Mouse (Mus musculus) midbrain, postnatal 0 days (tissue): ENCODE data around the gene Sox4. TPM values are rescaled to one million over a fixed set of nuclear protein-coding genes. Genes with fewer than 3 reads are reported as not detected.

Experiments
- ATAC-seq: fragments of 200-750 bp; cut with Nextera tagmentation; 2 replicates; pipeline ENCODE4 v1.8.0; 2017; ENCODE audit warnings: moderate number of reproducible peaks, mild to moderate bottlenecking, moderate TSS enrichment, moderate library complexity; ENCODE audit not compliant: low FRiP score
- DNase-seq: peaks from one replicate; pipeline ENCODE4 v3.0.0-alpha.2; 2015; ENCODE audit warnings: low spot score
- H3K27ac ChIP-seq: fragments of 300-500 bp; sonication (generic); 2 replicates; pipeline ENCODE4 v1.5.1; 2014; ENCODE audit warnings: low read depth, mild to moderate bottlenecking, low read length, mixed read lengths
- H3K27me3 ChIP-seq: fragments of 300-500 bp; sonication (generic); 2 replicates; pipeline ENCODE4 v1.6.1; 2014; ENCODE audit warnings: low read length, control low read depth, mixed read lengths; ENCODE audit not compliant: insufficient read depth
- H3K36me3 ChIP-seq: fragments of 300-500 bp; sonication (generic); 2 replicates; pipeline ENCODE4 v1.6.1; 2014; ENCODE audit warnings: low read length, control low read depth, mixed read lengths; ENCODE audit not compliant: insufficient read depth
- H3K4me1 ChIP-seq: fragments of 300-500 bp; sonication (generic); 2 replicates; pipeline ENCODE4 v1.6.1; 2014; ENCODE audit warnings: mild to moderate bottlenecking, control low read depth, antibody characterized with exemption, low read length, mixed read lengths; ENCODE audit not compliant: insufficient read depth
- H3K4me2 ChIP-seq: fragments of 300-500 bp; sonication (generic); 2 replicates; pipeline ENCODE4 v1.6.1; 2014; ENCODE audit warnings: low read depth, mild to moderate bottlenecking, low read length, mixed read lengths; ENCODE audit not compliant: poor library complexity, severe bottlenecking
- H3K4me3 ChIP-seq: fragments of 300-500 bp; sonication (generic); 2 replicates; pipeline ENCODE4 v1.5.1; 2014; ENCODE audit warnings: low read depth, mild to moderate bottlenecking, low read length, moderate library complexity
- H3K9ac ChIP-seq: fragments of 300-500 bp; sonication (generic); replicated peaks from 2 replicates; pipeline ENCODE4 v1.6.1; 2014; ENCODE audit warnings: mild to moderate bottlenecking, low read length, moderate library complexity, mixed read lengths; ENCODE audit not compliant: poor library complexity, severe bottlenecking
- H3K9me3 ChIP-seq: fragments of 300-500 bp; sonication (generic); 2 replicates; pipeline ENCODE4 v1.6.1; 2016; ENCODE audit warnings: low read length, control low read depth
- CTCF ChIP-seq: IDR thresholded peaks from 2 replicates; pipeline ENCODE4 v1.5.1; 2016; ENCODE audit warnings: antibody characterized with exemption, mild to moderate bottlenecking
- WGBS: fragments of 180-500 bp; shearing (Covaris S2); extraction: QIAGEN DNeasy Blood & Tissue Kit; methylation state at CpG from one replicate; pipeline ENCODE4 v1.1.7; 2014; 5-methylcytosine and 5-hydroxymethylcytosine counted together
- polyA plus RNA-seq: library from polyadenylated mRNA; unstranded; fragments of >200 nt; fragmentation: Nextera tagmentation; extraction: Ambion mirVana; gene quantifications from 2 replicates; pipeline ENCODE4 v1.2.1, GENCODE M21; 2015
- total RNA-seq: library from RNA; depleted of rRNA; stranded (reverse); fragments of >200 nt; gene quantifications from 2 replicates; pipeline ENCODE4 v1.2.3, GENCODE M21; 2014

The Sox4 gene
- total and polyA plus RNA-seq, 2 experiments from 2014 or later: 135 to 169 TPM

DNA sequence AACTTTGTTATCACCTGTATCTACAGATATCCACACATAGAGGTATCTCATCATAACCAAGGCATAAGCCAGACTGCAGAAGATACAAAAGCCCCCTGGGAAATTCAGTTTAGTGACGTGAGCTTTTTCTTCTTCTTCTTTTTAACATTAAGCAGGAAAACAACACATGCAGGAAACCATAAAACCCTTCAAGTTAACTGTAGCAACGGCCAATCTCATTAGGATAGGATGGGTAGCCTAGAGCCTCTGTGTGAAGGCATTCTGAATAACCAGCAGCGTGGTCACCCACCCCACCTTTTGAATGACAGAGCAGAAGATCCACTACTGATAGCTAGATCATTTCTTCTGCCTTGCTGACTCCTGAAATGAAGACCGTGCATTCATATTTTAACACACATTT, 10.6 kb downstream of the Sox4 start:
- no peak for TF ChIP-seq CTCF
- H3K4me1 ChIP-seq: peaks cover 3% of the 10 kb centered on the region; the same call in 1 of the 2 replicates
- no peak overlapping the region for H3K4me3 ChIP-seq
- H3K9ac ChIP-seq: no peak overlapping the region
- ATAC-seq: no peak
- no peak for DNase-seq
- 71% methylated on average over 4 of the region's 4 CpGs for WGBS
- no peaks in the 10 kb centered on the region for H3K9me3 ChIP-seq
- no peak overlapping the region for H3K27ac ChIP-seq
- no peaks in the 10 kb centered on the region for H3K36me3 ChIP-seq
- no peaks in the 10 kb centered on the region for H3K27me3 ChIP-seq
- H3K4me2 ChIP-seq: no peak overlapping the region

DNA sequence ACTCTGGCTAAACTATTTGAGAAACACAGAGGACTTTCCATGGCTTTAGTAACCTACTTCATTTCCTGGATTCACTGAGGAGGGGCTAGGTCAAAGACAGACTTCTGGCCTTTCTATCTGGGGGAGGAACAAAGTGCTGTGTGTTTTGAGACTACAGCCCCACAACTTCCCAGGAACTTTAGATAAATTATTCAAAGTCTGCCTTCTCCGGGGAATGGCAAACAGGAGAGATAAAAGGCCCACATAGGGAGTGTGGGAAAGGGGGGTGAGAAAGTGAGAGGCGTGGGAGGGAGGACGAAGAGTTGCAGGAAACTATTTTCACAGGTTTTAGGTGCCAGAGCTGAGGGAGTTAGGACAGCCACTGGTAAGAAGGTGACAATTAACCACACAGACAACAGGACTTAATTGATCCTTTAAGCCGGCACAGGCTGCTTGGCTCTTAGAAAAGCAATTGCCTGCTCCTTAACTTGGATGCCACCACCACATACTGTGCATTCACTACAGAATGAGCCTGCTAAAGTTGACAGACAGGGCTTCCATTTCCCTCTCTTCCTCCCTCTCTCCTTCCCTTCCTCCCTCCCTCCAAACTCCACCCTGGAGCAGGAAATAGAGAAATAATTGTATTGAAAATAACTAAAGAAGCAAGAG, 11.4 kb downstream of the Sox4 start:
- no peaks in the 10 kb centered on the region for H3K4me1 ChIP-seq
- no peaks in the 10 kb centered on the region for H3K9me3 ChIP-seq
- H3K27me3 ChIP-seq: no peaks in the 10 kb centered on the region
- no peaks in the 10 kb centered on the region for H3K36me3 ChIP-seq
- H3K4me3 ChIP-seq: no peak overlapping the region
- H3K4me2 ChIP-seq: no peak overlapping the region
- no peak for TF ChIP-seq CTCF
- H3K27ac ChIP-seq: no peak overlapping the region
- DNase-seq: peak; percentile 9
- no peak overlapping the region for H3K9ac ChIP-seq
- WGBS: 11% methylated on average over 4 of the region's 4 CpGs
- no peak for ATAC-seq

DNA sequence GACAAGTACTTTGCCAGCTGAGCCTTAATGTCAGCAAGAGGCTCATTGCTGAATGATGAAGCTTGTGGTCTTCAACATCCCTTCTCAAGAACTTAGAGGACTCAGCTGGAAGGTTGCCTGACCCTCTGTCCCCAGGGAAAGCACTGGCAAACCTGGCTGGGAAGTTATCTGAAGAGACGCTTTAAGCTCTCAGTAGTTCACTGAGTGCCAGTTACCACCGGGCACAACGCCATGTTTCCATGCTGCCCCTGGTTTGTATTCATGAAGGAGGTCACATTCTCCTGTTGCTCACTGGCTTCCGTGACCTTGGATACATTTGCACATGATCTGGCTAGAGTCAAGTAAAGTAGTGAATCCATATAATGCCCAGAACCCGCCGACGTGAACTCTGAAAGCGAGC, 20.1 kb downstream of the Sox4 start:
- TF ChIP-seq CTCF: no peak
- Histone ChIP-seq H3K4me2 (no peak overlapping the region), H3K9me3 (no peaks in the 10 kb centered on the region), H3K4me3 (no peak overlapping the region), H3K27me3 (no peaks in the 10 kb centered on the region), H3K36me3 (no peaks in the 10 kb centered on the region), H3K4me1 (0 out of 2 replicates have a peak, but pooled peaks cover 3% of the 10 kb centered on the region), H3K27ac (no peak overlapping the region), H3K9ac (no peak overlapping the region)
- 61% methylated on average over 8 of the region's 8 CpGs for WGBS
- no peak for ATAC-seq
- DNase-seq: peak; percentile 60

GRCm38 (mm10) chr13:28931776-28932175, 21.7 kb downstream of the Sox4 start:
- Histone ChIP-seq H3K27ac (no peak overlapping the region), H3K27me3 (no peaks in the 10 kb centered on the region)
- 28% methylated on average over 3 of the region's 3 CpGs for WGBS

GRCm38 (mm10) chr13:28931266-28931665, 22.2 kb downstream of the Sox4 start:
- Histone ChIP-seq H3K4me1 (0 out of 2 replicates have a peak, but pooled peaks cover 3% of the 10 kb centered on the region), H3K36me3 (no peaks in the 10 kb centered on the region), H3K4me2 (no peak overlapping the region), H3K9me3 (no peaks in the 10 kb centered on the region), H3K27me3 (no peaks in the 10 kb centered on the region), H3K4me3 (no peak overlapping the region), H3K27ac (no peak overlapping the region), H3K9ac (no peak overlapping the region)
- DNase-seq: no peak
- WGBS: 97% methylated on average over 3 of the region's 3 CpGs
- no peak for TF ChIP-seq CTCF
- ATAC-seq: no peak

More at GRCm38 (mm10) chr13:28931776-28932175, 21.7 kb downstream of the Sox4 start:
- no peak overlapping the region for H3K9ac ChIP-seq
- DNase-seq: no peak
- H3K36me3 ChIP-seq: no peaks in the 10 kb centered on the region
- no peak overlapping the region for H3K4me2 ChIP-seq
- no peak for TF ChIP-seq CTCF
- ATAC-seq: no peak
- H3K9me3 ChIP-seq: no peaks in the 10 kb centered on the region
- H3K4me1 ChIP-seq: 0 out of 2 replicates have a peak, but pooled peaks cover 3% of the 10 kb centered on the region
- H3K4me3 ChIP-seq: no peak overlapping the region

DNA sequence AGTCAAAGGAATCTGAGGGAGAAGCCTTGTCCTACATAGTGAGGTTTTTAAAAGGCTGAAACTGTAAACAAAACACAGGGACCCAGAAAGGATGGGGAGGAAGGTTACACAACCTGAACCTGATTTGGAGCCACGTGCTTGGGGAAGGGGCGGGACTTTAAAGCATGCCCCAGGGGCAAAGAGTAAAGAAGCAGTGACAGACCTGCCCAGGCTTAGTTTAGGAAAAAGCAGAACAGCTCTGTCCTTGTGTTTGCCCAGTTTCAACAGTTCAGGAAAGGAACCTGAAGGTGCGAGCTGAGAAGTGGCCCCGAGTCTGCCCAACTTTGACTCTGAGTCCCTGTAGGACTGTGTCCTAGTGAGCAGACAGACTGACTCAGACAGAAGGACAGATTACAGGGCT, 23.1 kb downstream of the Sox4 start:
- no peak for DNase-seq
- Histone ChIP-seq H3K36me3 (no peaks in the 10 kb centered on the region), H3K4me1 (0 out of 2 replicates have a peak, but pooled peaks cover 3% of the 10 kb centered on the region), H3K9me3 (no peaks in the 10 kb centered on the region), H3K4me3 (no peak overlapping the region), H3K27ac (no peak overlapping the region), H3K9ac (no peak overlapping the region), H3K4me2 (no peak overlapping the region), H3K27me3 (no peaks in the 10 kb centered on the region)
- TF ChIP-seq CTCF: no peak
- 73% methylated on average over 4 of the region's 4 CpGs for WGBS
- ATAC-seq: no peak
